Mouse (Mus musculus) adrenal gland, postnatal 14 days (tissue): Measurements from ENCODE around the gene Mpped1. TPM values are rescaled to one million over a fixed set of nuclear protein-coding genes. Genes with fewer than 3 reads are reported as not detected.
A peak's percentile ranks its signal among the peaks of the same experiment; 100 is the strongest.

Experiments used
- DNase-seq: peaks from one replicate; pipeline ENCODE4 v3.0.0; 2021; ENCODE audit warnings: mixed read lengths
- total RNA-seq: library from RNA; stranded (reverse); gene quantifications from 2 replicates; pipeline ENCODE4 v1.2.3, GENCODE M21; 2021

Gene Mpped1
- total RNA-seq, 1 experiment from 2014 or later: not detected

DNA sequence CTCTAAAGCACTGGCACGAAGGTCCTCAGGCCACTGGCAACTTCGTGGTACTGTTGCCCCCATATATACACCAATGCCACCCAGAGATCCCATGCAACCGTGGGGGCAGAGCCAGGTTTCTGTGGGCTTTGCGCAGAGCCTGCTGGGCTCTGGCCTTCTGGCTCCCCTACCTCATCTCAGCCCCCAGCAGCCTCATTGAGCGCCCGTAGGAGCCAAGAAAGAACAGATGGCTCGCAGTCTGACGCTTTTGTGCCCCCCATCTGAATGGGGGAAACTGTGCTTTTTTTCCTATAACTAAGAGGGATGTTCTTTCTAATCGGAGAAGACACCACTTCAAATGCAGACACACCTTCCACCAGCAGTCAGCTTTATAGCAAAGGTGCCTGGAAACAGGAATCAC is 105.0 kb downstream of the Mpped1 start:
- DNase-seq: no peak

DNA sequence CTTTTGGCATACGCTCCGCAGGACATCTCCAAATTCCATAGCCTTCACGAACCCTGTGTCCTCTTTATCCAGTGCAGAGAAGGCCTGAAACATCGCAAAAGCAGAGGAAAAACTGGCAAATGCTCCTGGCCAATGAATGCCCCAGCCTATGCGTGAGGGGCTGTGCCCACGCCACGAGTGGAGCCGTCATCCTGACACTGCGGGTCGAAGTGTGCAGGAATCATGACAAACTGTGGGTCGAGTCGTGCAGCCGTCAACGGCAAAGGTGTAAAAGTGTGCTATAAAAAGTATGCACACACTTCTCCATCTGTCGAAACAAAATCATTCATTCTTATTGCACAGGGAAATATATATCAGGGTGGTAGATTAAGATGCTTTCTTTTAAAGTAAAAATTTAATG is 113.6 kb downstream of the Mpped1 start:
- DNase-seq: no peak

DNA sequence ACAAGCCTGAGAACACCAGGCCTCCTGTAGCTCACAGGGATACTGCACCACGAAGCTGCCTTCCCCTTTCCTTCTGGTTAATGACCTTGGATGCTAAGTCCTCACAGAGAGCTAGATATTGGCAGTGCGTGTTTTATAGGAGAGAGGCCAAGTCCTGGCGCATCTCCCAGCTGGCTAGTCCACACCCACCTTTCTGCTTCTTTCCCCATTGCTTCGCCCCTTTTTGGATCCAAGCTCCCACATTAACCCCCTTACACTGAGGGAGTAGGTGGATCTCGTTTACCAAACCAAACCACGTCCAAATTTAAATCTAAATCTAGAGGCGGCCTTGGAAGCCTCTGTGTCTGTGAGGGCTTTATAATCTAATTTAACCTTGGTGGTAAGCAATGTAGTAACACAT is 115.0 kb downstream of the Mpped1 start:
- no peak for DNase-seq

DNA sequence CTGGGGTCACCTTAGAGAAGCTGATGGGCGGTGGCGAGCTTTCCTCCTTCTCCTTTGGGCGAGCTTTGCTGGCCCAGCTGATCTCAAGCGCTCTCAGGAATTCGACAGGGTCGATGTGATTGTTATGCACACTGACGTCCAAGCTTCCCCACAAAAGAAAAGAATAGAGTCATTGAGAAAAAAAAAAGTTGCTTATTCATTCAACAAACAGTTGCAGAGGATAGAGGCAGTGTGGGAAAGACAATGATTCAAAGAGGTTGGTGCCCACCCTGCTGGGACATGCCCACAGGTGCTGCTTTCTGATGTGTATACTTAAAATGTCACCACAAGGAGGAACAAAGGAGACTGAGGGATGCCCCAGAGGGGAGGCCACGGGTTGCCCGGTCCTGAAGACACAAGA is 116.7 kb downstream of the Mpped1 start:
- DNase-seq: no peak

DNA sequence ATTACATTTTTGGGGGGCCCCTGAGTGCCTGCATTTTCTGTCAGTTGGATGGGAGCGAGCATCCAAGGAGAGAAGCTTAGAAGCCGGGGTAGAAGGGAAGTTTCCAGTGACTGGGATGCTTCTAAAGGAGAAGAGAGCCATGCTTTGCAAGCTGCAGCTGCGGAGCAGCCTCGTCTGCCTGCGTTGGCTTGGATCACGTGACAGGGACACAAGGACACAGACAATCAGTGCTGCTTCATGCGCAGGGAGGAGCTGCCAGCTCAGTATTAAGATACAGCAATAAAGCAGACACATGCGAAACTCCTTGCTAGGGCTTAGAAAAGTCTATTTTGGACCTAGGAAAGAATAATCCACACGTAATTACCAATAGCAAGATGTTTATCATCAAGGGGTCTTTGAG is 118.0 kb downstream of the Mpped1 start:
- DNase-seq: peak; percentile 57

DNA sequence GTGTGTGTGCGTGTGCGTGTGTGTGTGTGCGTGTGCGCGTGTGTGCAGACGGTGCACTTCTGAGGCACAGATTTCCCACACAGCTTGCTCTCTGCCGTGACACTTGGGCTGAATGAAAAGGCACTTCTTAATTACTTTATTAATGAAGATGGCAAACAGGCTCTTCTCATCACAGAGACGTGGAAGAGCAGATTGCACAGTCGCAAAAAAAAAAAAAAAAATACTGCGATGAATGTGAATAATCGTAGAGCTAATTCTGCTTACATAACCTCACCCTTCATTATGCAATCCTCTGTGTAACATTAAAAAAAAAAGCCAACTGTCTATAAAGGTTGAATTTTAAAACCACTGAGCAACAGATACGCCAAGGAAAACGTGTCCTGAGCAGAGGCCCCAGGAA is 127.2 kb downstream of the Mpped1 start:
- DNase-seq: no peak

Other genes with a start within 250 kb of the Mpped1 start
- 344 and 362 TPM in 2 replicates for gene Tspo, start 215.9 kb upstream of the Mpped1 start, total RNA-seq
- 34.6 and 41.1 TPM in 2 replicates for gene Mcat, start 215.7 kb upstream of the Mpped1 start, total RNA-seq
- 22.3 and 22.6 TPM in 2 replicates for gene Ttll12, start 184.3 kb upstream of the Mpped1 start, total RNA-seq
- 5.9 and 6.6 TPM in 2 replicates for gene Scube1, start 54.4 kb upstream of the Mpped1 start, total RNA-seq